Mouse (Mus musculus) c-Kit-positive CD71-positive TER-119-negative erythroid progenitor cells, embryonic 14.5 days (primary cell): ENCODE results near the gene Adamts17.

Source experiments
- DNase-seq: peaks from one replicate; pipeline ENCODE4 v3.0.0-alpha.2; 2013; ENCODE audit warnings: low read depth

Adamts17 gene

DNA sequence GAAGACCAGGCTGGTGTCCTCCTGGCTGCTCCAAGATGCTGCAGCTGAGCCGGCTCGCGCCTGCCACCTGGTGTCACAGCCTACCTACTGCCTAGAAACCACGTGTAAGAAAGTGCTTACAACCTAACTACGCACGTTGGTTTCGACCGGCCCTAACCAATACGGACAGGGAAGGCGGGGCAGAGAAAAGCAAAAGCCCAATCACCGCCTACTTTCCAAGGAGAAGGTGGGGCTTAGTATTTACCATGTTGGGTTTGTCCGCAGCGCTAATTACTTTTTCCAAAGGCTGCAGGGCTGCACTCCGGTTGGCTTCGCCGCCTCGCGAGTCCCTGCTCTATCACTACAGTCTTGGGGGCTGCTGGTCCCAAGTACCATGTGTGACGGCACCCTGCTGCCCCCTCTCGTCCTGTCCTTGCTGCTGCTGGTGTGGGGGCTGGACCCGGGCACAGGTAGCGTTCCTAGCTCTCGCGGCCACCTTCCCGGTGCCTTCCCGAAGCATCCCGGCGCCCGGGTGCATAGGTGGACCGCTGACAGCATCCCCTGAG lies at the start of gene Adamts17:
Gene Adamts17, plus strand, starts transcription at position 273 of the 545 bp plus-strand sequence.
- DNase-seq: peak; percentile 76

DNA sequence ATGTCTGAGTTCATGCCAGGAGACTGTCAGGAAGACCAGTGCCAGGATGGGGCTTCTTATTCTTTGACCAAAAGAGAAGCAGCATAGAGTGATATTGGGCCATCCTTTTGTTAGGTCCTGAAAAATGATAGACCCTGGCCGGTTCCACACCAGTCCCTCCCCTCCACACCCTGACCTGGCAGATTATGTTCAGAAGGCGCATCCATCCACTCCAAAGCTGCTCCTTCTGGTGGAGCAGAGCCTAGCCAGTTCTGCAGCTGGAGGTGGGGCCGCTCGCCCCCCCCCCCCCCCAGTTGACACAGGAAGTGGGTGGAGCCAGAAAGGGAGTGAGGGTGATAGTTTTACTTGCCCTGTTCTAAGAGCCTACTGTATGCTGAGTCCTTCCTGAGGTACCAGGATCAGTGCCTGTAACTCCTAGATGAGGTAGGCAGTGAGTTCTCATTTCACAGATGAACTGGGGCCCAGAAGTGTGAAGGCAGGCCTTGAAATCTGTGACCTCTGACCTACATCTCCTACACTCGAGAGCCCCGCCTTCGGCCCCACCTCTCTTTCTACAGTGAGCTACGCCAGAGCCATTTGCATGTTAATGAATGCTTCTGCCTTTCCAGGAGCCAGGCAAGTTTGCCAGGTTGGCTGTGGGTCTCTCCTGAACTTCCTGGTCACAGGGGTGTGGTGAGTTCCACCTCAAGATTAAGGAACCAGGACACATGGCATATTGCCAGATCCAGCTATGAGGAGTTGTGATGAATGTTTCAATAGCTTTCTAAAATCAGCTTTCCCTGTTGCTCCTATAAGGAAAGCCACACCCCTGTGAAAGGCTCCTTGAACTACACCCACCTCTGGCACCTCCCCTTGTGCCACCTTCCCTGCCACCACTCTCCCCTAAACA lies 49.4 kb upstream of the Adamts17 start:
- no peak for DNase-seq

DNA sequence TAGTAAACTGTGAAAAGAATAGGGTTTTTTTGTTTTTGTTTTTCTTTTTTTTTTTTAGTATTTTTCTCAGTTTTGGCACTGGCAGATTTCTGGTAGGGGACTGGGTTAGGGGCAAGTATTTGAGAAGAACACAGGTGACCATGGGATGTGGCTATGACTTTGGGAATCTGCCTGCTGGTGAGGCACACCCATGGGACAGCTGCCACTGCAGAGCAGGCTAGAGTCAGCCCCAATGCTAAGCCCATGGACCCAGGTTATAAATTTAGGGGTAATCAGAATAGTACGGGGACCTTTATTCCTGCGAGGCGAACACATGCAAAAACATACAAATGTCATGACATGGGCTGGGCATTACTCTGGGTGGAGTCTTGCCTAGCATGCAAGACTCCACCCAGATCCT lies 48.5 kb upstream of the Adamts17 start:
- no peak for DNase-seq

DNA sequence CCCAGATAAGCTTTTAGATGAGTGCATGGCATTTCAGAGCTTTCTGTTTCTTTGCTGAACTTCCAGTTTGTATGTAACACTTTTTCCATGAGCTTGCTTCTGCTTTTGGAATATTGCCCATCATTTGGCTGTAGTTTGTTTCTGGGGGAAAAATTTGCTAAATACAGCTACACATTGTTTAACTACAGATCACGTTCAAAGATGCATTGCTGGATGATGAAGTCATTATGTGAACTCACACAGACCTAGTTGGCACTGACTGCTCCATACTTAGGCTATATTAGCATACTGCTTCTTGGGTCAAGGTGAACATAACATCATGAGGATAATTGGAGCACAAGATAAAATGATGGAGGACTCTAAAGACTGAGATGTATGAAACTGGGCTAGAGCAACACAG lies 42.6 kb upstream of the Adamts17 start:
- DNase-seq: no peak

DNA sequence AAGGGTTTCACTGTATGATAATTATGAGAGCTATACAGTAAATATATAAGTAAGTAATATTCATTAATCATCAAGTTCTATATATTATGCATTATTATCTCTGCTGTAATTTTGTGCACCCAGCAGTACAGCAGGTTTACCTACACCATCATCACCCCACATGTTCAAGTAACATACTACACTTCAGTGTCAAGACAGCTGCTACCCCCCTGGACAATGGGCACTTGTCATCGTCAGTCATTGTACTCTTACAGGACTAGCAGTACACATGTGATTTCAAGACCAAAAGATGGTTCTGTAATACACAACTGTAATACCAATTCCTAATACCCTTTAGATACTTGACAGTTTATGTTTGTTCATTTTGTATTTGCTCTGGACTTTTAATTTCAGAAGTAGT lies 42.2 kb upstream of the Adamts17 start:
- no peak for DNase-seq

DNA sequence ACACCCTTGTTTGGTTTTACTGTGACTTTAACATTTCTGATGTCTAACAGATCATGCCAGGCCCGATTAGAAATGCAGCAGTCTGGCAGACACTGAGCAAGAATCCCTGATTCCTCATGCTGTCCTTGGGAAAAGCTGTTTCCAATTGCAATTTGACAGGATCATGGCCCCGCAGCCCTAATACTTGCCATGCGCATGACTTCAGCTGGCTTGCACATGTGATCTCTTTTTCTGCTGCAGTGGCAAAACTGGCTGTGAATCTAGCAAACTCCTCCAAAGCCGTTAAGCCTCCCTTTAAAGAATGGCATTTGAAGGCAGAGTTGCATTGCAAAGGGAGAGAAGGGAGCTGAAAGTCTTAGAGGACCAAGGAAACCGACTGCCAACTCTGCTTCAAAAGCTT lies 40.7 kb upstream of the Adamts17 start:
- no peak for DNase-seq

DNA sequence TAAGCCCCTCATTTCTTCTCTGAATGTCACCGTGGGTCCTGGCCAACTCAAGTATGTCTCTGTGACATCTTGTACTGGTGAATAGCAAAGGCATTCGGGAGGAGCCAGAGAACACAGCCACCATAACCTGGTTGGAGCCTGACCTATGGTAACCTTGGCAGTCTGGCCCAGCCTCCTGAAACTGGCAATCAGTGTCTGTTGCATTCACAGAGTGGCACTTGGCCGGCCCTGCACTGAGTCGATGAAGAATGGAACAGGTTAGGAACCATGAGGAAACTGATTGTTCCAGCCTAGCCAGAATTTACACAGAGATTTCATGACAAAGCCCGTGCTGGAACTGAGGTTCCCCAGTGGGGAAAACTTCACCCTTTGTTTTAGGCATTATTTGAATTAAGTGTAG lies 38.8 kb upstream of the Adamts17 start:
- no peak for DNase-seq

DNA sequence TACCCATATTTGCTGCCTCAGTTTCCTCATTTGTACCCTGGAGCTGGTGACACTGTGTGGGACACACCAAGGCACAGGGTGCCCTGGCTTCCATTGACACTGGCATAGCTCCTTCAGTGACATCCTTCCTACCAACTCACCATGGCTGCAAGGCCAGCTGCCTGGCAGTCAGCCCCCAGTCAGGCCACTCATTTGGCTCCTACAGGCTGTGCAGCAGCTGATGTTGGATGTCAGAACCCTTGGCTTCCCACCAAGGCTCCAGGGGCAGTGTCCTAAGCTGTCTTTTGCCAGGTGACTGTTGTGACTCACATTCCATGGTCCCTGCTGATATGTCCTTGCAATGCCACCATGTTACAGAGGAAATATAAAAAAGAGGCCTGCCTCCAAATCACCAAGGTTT lies 37.8 kb upstream of the Adamts17 start:
- no peak for DNase-seq

DNA sequence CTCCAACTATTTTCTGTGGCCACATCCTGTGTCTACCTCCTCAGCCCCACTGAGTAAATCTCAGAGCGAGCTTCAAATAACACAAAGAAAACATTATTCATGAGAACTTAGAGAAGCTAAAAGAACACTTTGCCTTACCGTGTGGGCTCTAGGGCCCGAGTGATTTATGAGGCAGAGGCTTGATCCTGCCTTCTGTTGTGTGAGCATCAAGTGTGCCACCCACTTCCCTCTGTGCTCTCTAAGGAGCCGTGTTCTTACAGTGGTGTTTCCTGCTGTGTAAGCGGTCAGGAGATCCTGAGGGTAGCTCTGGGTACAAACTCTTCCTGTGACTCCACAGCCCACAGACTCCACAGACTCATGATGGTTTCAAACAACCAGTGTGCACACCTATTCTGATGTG lies 35.7 kb upstream of the Adamts17 start:
- no peak for DNase-seq

DNA sequence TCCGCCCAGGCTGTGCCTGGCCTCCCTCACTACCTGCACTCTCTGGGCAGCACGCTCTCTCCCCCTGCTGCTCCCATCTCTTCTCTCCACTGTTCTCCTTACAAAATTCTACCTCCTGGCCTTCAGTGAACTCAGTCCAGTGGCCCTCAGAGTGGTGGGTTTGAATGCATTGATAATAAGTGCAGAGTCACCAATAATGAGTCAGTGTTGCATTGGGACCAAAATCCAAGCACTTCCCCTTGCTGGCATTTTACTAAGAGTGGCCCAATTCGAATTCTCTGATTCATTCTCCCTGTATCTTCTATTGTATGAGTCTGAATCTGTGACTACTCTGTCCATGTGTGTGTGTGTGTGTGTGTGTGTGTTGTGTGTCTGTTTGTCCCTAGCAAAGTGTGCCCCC lies 32.7 kb upstream of the Adamts17 start:
- no peak for DNase-seq

DNA sequence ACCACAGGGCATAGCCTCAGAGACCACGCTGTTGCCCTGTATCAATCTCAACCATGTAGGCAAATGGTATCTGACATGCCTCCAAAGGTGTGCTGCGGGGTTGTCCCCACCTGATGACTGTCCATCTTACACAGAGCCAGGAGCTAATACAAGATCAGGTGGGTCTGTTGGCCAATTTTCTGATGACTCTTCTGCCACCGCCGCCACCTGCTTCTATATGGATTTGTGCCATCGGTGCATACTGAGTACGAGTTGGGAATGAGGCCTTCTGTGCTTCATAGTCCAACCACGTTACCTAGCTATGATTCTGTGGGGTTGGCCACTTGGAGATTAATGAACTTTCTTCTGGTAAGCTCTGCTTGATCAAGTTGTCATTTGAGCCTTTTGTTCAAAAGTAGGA lies 29.1 kb upstream of the Adamts17 start:
- DNase-seq: no peak

DNA sequence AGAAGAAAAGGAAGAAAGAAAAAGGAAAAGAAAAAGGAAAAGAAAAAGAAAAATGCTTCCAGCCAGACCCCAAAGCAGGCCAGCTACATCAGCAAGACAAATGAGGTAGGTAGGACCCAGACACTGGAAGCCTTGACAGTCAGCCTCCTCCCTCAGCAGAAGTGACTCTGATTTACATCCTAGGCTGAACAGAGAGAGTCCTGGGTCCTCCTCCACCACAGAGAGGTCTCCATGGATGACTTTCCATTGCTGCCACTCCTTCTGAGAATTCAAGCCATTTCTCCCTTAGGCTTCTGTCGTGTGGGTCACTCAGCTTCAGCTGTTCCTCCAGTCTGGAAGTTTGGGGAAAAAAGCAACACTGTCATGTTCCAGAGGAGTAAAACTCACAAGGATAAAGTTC lies 28.2 kb upstream of the Adamts17 start:
- no peak for DNase-seq

DNA sequence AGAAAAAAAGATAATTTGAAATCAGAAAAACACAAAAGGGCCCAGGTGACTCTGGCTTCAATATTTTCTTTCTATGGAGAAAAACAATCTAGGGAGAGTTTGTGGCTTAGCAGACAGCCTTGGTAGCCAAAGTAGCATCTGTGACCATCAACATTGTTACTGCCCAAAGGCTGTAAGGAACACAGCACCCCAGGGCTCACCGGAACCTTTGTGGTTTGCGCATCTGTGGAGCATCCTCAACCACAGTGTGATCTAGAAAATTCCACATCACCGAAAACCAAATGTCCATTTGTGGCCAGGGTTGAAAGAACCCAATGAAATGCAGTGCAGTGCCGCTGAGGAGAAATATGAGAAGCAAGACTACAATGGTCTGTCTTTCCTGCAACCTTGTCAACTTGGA lies 27.2 kb upstream of the Adamts17 start:
- DNase-seq: no peak

DNA sequence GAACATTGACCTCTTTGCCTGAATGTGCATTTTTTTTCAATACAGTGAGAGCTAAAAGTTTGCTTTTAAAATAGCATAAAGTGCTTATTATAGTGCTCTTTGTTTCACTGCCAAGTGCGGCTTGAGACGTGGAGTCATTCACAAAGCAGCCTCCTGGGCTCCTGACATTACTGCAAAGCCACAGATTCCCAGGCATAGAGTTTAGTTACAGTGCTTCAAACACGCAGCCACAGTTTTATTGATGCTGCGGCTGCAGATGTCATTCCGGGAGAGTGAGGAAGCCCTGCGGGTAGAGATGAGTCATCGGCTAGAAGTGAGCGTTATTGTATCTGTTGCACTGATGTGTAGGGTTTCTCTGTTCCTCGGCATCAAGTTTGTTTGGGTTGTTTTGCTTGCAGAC lies 26.8 kb upstream of the Adamts17 start:
- no peak for DNase-seq

DNA sequence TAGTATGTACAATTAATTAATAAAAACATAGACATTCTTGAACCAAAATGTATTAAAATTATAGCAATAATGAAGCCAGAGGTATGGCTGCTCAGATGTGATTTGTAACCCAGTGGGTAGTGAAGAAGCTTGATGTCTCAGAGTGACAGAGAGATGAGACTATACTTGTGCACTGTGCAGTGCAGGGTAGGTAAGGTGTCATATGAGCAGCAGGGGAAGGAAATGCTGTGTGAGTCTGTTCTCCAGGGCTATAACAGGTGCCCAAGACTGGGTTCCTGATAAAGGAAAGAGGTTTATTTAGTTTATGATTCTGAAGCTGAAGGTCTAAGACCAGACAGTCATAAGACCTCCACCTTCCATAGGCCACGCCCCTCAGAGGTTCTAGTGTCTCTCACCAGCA lies 26.4 kb upstream of the Adamts17 start:
- DNase-seq: no peak

DNA sequence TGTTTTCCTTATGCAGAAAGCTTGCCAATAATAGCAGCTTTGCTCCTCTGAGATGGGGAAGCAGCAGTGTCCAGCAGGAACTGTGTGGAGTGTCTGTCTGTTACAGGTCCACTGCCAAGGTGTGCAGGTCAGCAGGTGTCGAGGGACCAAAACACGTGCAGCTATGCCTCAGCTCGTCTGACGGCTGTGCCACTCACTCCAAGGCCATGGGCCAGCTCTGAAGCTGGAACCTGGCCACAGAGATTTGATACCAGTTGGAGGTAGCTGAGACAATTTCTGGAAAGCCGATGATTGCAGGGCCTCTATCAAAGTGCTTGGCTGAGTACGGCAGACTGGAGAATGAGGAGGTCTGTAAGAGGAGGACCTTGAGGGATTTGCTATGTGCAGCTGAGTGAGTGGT lies 24.0 kb upstream of the Adamts17 start:
- no peak for DNase-seq

DNA sequence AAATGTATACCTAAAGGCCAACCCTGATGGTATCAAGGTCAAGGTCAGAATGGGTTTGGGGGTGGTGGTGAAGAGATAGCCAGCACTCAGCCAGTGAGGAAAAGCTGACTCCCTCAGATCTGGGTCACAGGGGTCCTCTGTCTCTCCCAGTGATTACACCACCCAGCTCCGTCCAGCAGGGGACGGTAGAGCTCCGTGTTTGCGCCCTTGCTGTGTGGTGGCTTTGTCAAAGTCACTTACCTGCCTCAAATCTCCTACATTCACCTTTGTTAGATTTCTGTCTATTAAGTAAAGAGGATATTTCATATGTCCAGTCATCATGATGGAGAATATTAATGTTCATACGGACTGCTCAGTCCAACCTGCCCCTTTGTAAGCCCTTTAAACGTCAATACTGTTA lies 19.5 kb upstream of the Adamts17 start:
- no peak for DNase-seq

DNA sequence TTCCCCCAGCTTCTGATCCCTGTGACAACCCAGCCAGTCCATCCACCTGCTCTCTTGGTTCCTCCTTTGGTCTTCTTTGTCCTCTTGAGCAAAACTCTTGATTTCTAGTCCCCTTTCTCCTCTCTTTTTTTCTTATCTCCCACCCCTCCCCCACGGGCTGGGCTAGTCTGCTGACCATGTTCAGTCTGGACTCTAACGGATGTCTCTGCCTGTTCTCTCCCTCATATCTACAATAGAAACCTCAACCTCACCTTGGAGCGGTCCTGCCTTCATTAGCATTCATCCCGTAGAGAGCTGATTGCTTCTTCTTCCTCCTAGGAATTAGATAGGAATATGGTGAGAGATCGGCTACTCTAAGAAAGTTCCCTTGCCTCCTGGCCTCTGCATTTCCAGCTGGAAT lies 8.7 kb upstream of the Adamts17 start:
- DNase-seq: no peak

DNA sequence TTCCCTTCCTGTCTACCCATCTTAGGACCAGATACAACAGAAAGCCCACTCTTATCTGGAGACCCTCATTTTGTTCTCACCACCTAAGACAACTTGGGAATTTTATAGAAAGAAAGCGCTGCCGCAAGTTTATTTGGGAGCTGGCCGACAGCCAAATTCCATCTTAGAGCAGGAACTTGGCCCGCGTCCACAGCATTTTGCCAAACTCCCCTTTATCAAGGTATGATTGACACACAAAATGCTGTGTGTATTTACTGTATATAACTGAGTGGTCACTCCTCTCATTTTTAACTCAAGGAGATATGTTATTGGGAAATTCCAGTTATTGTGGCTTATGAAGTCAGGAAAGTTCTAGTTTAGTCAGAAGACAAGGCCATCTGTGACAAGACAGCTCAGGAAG lies 8.2 kb upstream of the Adamts17 start:
- DNase-seq: no peak

DNA sequence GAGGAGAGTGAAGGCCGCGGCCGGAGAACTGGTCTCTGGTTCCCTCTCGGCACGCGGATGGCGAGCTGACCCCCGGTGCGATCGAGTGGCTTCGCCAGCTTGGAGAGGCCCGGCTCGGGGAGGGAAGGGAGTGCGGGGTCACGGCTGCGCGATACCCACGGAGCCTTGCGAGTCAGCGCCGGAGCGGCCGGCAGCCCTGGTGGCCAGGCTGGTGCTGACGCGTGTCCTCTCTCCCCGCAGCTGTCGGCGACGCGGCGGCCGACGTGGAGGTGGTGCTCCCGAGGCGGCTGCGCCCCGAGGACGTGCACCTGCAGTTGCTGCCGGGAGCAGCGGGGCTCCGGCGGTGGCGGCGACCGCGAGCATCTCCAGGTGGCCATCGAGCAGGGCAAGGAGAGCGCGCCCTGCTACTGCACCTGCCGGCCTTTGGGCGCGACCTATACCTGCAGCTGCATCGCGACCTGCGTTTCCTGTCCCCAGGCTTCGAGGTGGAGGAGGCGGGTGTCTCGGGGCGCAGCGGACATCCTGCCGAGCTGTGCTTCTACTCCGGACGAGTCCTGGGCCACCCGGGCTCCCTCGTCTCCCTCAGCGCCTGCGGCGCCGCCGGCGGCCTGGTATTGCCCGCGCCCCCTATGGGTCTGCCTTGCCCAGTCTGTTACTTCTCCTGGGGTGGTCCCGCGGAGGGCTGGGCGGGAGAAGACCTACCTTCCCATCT lies 629 bp downstream of the Adamts17 start:
- DNase-seq: no peak

DNA sequence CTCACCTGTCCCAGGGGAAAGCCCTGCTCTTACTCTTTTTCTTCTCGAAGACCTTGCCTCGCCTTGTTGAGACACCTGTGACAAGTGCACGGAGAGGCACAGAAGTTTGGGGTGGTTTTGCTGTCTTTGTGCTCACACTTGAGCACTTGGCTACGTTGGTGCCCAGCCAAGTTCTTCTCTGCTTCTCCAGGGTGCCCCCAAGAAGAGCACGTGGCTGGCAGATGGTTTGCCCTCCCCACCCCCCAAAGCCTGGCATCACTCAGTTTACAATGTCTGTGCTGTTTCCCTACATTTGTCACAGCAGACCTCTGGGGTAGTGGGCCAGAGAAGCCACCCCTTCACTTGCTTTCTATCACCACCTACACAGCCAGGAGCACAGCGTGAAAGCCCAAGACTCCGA lies 1.6 kb downstream of the Adamts17 start:
- DNase-seq: no peak

DNA sequence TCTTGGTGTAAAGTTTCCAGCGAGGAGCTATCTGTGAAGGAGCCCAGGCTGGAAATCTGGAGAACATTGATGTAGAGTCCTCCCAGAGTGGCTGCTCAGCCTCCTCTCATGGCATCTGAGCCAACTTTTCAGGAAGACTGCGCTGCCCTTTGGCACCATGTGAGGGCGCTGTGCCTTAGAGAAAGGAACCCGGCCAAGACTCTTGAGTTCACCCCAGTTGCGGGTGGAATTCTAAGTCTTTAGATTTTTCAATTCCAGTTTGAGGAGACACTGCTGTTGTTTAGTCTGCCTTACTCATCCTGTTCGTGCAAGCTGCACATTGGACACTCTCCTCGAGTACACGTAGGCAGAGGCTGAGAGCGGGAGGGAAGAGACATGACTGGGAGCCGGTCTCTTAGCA lies 2.5 kb downstream of the Adamts17 start:
- peak; percentile 16 for DNase-seq

DNA sequence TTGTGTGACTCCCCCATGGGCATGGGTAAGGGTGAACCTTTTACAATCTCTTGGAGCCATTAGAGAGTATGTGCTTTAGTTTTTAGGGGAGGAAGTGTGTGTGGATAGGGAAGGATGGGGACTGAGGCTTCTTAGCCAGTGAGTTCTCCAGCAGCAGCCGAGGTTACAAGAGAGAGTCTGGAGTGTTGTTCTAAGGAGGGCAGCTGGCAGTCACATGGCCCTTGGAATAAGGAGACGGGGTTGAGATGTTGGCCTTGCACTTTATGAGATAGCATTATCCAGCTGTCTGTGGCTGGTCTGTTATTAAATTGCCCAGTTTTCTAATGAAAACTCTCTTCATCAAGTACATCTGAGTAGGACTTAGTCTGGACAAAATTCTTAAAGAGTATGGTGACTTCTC lies 4.3 kb downstream of the Adamts17 start:
- no peak for DNase-seq
